Mouse (Mus musculus) limb, embryonic 11.5 days (tissue): ENCODE results near the gene Faim. TPM values are rescaled to one million over a fixed set of nuclear protein-coding genes. Genes with fewer than 3 reads are reported as not detected.

Source experiments
- ATAC-seq: fragments of 200-750 bp; cut with Nextera tagmentation; 2 replicates; pipeline ENCODE4 v1.8.0; 2017; ENCODE audit warnings: low read depth; ENCODE audit not compliant: insufficient number of reproducible peaks, low FRiP score, low TSS enrichment
- DNase-seq: peaks from one replicate; pipeline ENCODE4 v3.0.0-alpha.2; 2015; ENCODE audit warnings: low spot score
- H3K27ac ChIP-seq: fragments of 300-500 bp; sonication (generic); replicated peaks from 2 replicates; pipeline ENCODE4 v1.5.1; 2014; ENCODE audit warnings: low read depth, mild to moderate bottlenecking, low read length
- H3K27me3 ChIP-seq: fragments of 300-500 bp; sonication (generic); 2 replicates; pipeline ENCODE4 v1.6.1; 2014; ENCODE audit warnings: mild to moderate bottlenecking, low read length, mixed read lengths; ENCODE audit not compliant: control insufficient read depth, insufficient read depth
- H3K36me3 ChIP-seq: fragments of 300-500 bp; sonication (generic); 2 replicates; pipeline ENCODE4 v1.6.1; 2014; ENCODE audit warnings: mild to moderate bottlenecking, low read length, moderate library complexity, mixed read lengths; ENCODE audit not compliant: control insufficient read depth, insufficient read depth
- H3K4me1 ChIP-seq: fragments of 300-500 bp; sonication (generic); 2 replicates; pipeline ENCODE4 v1.6.1; 2014; ENCODE audit warnings: low read length, mixed read lengths; ENCODE audit not compliant: control insufficient read depth, insufficient read depth
- H3K4me2 ChIP-seq: fragments of 300-500 bp; sonication (generic); 2 replicates; pipeline ENCODE4 v1.6.1; 2014; ENCODE audit warnings: low read depth, mild to moderate bottlenecking, moderate library complexity; ENCODE audit not compliant: severe bottlenecking
- H3K4me3 ChIP-seq: fragments of 300-500 bp; sonication (generic); 2 replicates; pipeline ENCODE4 v1.5.1; 2014; ENCODE audit warnings: low read depth, low read length
- H3K9ac ChIP-seq: fragments of 300-500 bp; sonication (generic); 2 replicates; pipeline ENCODE4 v1.6.1; 2014; ENCODE audit warnings: mild to moderate bottlenecking, low read length
- H3K9me3 ChIP-seq: fragments of 300-500 bp; sonication (generic); 2 replicates; pipeline ENCODE4 v1.6.1; 2016; ENCODE audit warnings: low read length; ENCODE audit not compliant: control insufficient read depth
- WGBS: fragments of 180-500 bp; shearing (Covaris S2); extraction: QIAGEN DNeasy Blood & Tissue Kit; methylation state at CpG from one replicate; pipeline ENCODE4 v1.1.7; 2014; 5-methylcytosine and 5-hydroxymethylcytosine counted together
- polyA plus RNA-seq: library from polyadenylated mRNA; unstranded; fragments of >200 nt; fragmentation: Nextera tagmentation; extraction: Ambion mirVana; gene quantifications from 2 replicates; pipeline ENCODE4 v1.2.1, GENCODE M21; 2014

Faim gene
- polyA plus RNA-seq, 1 experiment from 2014 or later: 58.5 TPM

DNA sequence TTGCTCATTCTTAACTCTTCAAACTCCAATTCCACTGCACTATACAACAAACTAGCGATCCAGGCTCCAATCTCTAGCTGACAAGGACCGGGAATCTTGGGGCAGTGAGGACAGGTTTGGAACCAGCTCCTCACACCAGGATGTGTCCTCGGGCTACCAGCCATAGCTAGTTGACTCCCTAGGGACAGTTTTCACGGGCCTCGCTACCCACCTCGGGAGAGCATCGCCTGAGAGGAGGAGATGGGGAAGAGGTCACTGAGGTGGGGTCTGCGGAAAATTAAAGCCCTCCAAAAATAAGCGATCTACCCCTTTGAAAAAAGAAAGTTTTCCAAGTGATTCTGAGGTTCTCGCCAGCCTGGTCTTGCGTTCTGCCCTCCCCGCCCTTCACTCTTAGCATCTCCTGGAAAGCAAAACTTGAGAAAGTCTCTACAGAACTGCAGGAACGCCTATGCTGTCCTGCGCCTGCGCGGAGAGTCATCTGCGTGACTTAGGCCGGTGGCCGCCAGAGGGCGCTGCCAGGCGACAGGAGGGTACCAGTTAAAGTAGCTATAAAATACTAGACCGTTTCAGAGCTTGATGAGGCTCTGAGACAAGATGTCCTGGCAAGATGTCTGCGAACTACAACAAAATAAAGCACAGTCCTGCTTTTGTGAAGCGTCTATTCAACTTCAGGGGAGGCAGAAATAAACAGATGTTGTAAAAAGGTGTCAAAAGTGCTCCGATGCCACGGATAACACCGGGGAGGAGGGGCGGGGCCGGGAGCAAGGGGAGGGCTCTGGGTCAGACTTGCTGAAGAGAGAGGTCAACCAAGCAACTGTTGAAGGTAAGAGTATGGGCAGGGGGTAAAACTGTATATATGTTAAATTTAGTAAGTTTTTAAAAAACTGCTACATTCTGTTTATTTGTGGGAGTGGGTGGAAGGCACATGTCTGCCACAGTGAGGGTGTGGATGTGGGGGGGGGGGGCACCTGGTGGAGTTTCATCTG lies 6.4 kb upstream of the Faim start:
- no peak overlapping the region for H3K27ac ChIP-seq
- H3K4me3 ChIP-seq: peak overlapping the region; percentile 16
- DNase-seq (peak; percentile 94), ATAC-seq (peak; percentile 67; the same call in 1 of the 2 replicates)
- H3K9ac ChIP-seq: no peak overlapping the region
- 5% methylated on average over 29 of the region's 29 CpGs for WGBS
- H3K4me1 ChIP-seq: no peaks in the 10 kb centered on the region
- H3K9me3 ChIP-seq: no peaks in the 10 kb centered on the region
- peak overlapping the region; percentile 31 for H3K4me2 ChIP-seq
- H3K27me3 ChIP-seq: 0 out of 2 replicates have a peak, but pooled peaks cover 3% of the 10 kb centered on the region
- no peaks in the 10 kb centered on the region for H3K36me3 ChIP-seq

- H3K36me3 ChIP-seq: no peaks in the 10 kb centered on the region
- peak overlapping the region; percentile 56 for H3K4me3 ChIP-seq
- peak overlapping the region; percentile 53 for H3K9ac ChIP-seq
- H3K27ac ChIP-seq: no peak overlapping the region
- peak; percentile 60 for DNase-seq
- peak overlapping the region; percentile 75 for H3K4me2 ChIP-seq
- WGBS: 1% methylated on average over 49 of the region's 50 CpGs
- no peaks in the 10 kb centered on the region for H3K27me3 ChIP-seq
- ATAC-seq: no peak; the same call in none of the 2 replicates
- no peaks in the 10 kb centered on the region for H3K9me3 ChIP-seq
- 0 out of 2 replicates have a peak, but pooled peaks cover 3% of the 10 kb centered on the region for H3K4me1 ChIP-seq
Measured at GRCm38 (mm10) chr9:98986476-98987096, 413 bp downstream of the Faim start.

DNA sequence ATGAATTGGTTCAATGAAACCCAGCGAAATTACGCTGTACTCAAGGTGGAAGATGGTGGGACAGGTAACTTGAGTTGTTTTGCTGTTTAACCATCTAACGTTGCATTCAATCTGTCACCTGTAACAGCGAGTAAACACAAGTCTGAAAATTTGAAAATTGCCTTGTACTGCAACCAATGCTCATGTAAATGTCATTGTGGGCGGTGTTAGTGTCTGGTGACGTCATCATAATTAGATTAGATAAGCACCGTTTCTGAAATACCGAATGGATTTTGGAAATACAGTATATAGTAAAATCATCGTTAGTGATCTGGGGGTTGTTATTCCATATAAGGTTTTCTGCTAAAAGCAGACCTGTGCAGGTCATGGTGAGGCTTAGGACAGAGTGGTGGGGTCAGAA lies 958 bp downstream of the Faim start:
- ATAC-seq (no peak), DNase-seq (no peak)
- Histone ChIP-seq H3K4me2 (peak overlapping the region; percentile 75), H3K4me3 (peak overlapping the region; percentile 56), H3K9me3 (no peaks in the 10 kb centered on the region), H3K4me1 (0 out of 2 replicates have a peak, but pooled peaks cover 3% of the 10 kb centered on the region), H3K9ac (peak overlapping the region; percentile 53), H3K36me3 (no peaks in the 10 kb centered on the region), H3K27ac (no peak overlapping the region), H3K27me3 (no peaks in the 10 kb centered on the region)
- WGBS: 56% methylated on average over 9 of the region's 9 CpGs

DNA sequence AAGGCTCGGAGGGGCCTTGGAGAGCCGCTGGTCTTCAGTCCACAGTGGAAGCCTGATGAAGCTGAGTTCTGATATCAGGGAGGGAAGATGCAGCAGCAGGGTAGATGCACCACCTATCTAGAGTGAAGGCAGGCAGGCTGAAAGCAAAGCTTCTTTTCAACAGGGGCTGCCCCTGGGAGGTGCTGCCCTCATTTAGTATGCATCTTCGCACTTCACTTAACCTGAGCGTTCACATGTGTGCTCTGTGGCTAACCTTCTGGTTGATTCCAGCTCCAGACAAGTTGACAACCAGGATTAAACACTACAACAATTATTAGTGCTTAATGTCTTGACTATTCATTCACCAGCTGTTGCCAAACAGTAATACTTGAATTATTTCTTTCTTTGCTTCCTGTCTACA lies 7.9 kb downstream of the Faim start:
- ATAC-seq (no peak), DNase-seq (no peak)
- no peaks in the 10 kb centered on the region for H3K36me3 ChIP-seq
- no peaks in the 10 kb centered on the region for H3K9me3 ChIP-seq
- no peaks in the 10 kb centered on the region for H3K27me3 ChIP-seq
- no peak overlapping the region for H3K9ac ChIP-seq
- H3K4me1 ChIP-seq: no peaks in the 10 kb centered on the region
- no peak overlapping the region for H3K4me2 ChIP-seq
- 93% methylated on average over 4 of the region's 4 CpGs for WGBS
- H3K4me3 ChIP-seq: no peak overlapping the region
- H3K27ac ChIP-seq: no peak overlapping the region

GRCm38 (mm10) chr9:98999881-99000339 lies 13.7 kb downstream of the Faim start:
- no peaks in the 10 kb centered on the region for H3K27me3 ChIP-seq
- H3K27ac ChIP-seq: no peak overlapping the region
- H3K36me3 ChIP-seq: peaks cover 2% of the 10 kb centered on the region; the same call in 1 of the 2 replicates
- ATAC-seq (no peak), DNase-seq (no peak)
- H3K9me3 ChIP-seq: no peaks in the 10 kb centered on the region
- H3K4me2 ChIP-seq: no peak overlapping the region
- no peaks in the 10 kb centered on the region for H3K4me1 ChIP-seq
- WGBS: 86% methylated on average over 9 of the region's 9 CpGs
- no peak overlapping the region for H3K4me3 ChIP-seq
- H3K9ac ChIP-seq: no peak overlapping the region

DNA sequence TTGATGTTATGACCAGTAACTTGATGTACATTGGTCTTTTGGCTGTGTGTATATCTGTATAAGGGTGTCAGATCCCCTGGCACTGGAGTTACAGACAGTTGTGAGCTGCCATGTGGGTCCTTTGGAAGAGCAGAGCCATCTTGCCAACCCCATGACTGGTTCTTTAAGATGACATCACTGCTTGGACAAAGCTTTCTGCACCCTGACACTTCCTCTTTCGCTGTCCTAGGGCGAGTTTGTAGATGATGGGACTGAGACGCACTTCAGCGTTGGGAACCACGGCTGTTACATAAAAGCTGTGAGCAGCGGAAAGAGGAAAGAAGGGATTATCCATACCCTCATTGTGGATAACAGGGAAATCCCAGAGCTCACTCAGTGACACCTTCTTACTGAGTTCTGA lies 15.2 kb downstream of the Faim start:
- WGBS: 95% methylated on average over 6 of the region's 6 CpGs
- DNase-seq: no peak
- Histone ChIP-seq H3K9ac (no peak overlapping the region), H3K4me2 (no peak overlapping the region), H3K4me3 (no peak overlapping the region), H3K4me1 (no peaks in the 10 kb centered on the region), H3K9me3 (no peaks in the 10 kb centered on the region), H3K36me3 (peaks cover 2% of the 10 kb centered on the region; the same call in 1 of the 2 replicates), H3K27ac (no peak overlapping the region), H3K27me3 (no peaks in the 10 kb centered on the region)
- ATAC-seq: no peak

DNA sequence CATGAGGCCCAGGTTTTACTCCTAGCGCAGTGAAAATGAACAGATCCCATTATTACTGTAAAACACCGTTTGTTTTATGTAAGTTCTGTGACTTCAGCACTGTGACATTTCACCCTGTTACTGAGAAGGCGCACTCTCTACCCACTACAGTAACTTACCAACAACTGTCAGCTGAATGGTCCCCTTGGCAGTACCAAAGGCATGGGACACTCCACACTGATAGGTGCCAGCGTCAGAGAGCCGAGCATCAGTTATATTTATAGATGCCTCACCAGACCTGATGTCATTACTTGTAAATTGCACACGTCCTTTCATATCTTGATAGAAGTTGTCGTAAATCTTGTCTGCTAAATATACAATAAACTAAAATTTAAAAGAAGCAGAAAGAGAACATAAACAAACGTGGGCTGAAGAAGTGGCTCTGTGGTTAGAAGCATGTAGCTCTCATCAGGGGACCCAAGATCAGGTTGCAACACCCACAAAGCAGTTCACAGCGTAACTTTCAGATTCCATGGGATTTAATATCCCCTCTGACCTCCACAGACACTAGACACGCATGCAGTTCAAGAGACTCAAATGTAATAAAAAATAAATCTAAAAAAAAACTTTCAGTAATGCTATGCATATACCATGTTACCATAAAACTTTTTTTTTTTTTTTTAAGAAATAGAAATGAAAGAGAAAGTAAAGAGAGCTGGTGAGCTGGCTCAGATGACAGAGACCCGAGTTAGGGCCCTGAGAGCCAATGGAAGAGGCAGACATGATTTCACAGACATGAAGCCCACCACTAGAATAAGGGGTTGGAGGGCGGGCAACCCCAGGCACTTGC lies 23.1 kb downstream of the Faim start:
- no peaks in the 10 kb centered on the region for H3K27me3 ChIP-seq
- no peak overlapping the region for H3K4me2 ChIP-seq
- H3K9me3 ChIP-seq: no peaks in the 10 kb centered on the region
- H3K4me1 ChIP-seq: peaks cover 3% of the 10 kb centered on the region; the same call in 1 of the 2 replicates
- H3K4me3 ChIP-seq: no peak overlapping the region
- DNase-seq: no peak
- no peak for ATAC-seq
- WGBS: 82% methylated on average over 12 of the region's 12 CpGs
- H3K36me3 ChIP-seq: no peaks in the 10 kb centered on the region
- no peak overlapping the region for H3K27ac ChIP-seq
- no peak overlapping the region for H3K9ac ChIP-seq

- H3K36me3 ChIP-seq: no peaks in the 10 kb centered on the region
- H3K9me3 ChIP-seq: no peaks in the 10 kb centered on the region
- DNase-seq (no peak), ATAC-seq (no peak)
- H3K9ac ChIP-seq: no peak overlapping the region
- H3K4me2 ChIP-seq: no peak overlapping the region
- no peaks in the 10 kb centered on the region for H3K27me3 ChIP-seq
- no peak overlapping the region for H3K4me3 ChIP-seq
- 86% methylated on average over 3 of the region's 3 CpGs for WGBS
- peaks cover 3% of the 10 kb centered on the region; the same call in 1 of the 2 replicates for H3K4me1 ChIP-seq
- H3K27ac ChIP-seq: no peak overlapping the region
Measured at GRCm38 (mm10) chr9:99009898-99010199, 23.7 kb downstream of the Faim start.
